In the genomic region with DNA sequence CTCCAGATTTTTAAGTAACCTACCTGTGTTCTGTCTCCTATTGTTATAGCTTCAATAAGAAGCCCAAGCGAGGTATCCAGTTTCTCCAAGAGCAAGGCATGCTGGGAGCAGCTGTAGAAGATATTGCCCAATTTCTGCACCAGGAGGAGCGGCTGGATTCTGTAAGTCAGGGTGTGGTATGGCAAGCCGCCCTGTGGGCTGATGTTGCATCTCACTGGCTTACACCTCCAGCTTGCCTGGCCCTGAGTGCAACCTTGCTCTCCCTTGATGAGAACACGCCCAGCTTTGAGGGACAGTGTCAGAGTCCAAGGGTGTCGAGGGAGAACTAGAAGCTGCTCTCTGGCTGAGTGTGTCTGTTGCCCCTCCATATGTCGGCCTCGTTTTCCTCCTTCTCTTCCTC, we compare ENCODE assay signal across 19 mouse cellular contexts. TPM values are rescaled to one million over a fixed set of nuclear protein-coding genes. Genes with fewer than 3 reads are reported as not detected.
A peak's percentile ranks its signal among the peaks of the same experiment; 100 is the strongest.
DNase-seq lines count a peak whose midpoint lies in the region; ATAC-seq and TF ChIP-seq lines count a peak whose summit lies in the region.
"Had no signal": no experiment of that assay in that cellular context is flagged by ENCODE, and none has a peak within 500 bp of the region (broad histone marks: within the 10 kb centered on the region; RNA-seq: fewer than 3 reads in every experiment).

No protein-coding gene starts in this region.

- H3K27ac ChIP-seq in limb, embryonic 14.5 days (replicated peaks; ENCODE audit: low read depth, low read length), result no peak overlapping the region
- no peak overlapping the region for H3K27ac ChIP-seq in limb, embryonic 10.5 days
- no peak overlapping the region for H3K27ac ChIP-seq in intestine, postnatal 0 days (ENCODE audit: low read depth, low read length)
- H3K27ac ChIP-seq: hindbrain, embryonic 14.5 days; kidney, embryonic 15.5 days; limb, embryonic 12.5 days; liver, embryonic 13.5 days; midbrain, embryonic 12.5 days; neural tube, embryonic 13.5 days had no signal

- TF ChIP-seq POLR2A in limb, embryonic 14.5 days (IDR thresholded peaks at IDR 0.05; ENCODE audit: borderline replicate concordance, extremely low read depth, insufficient read depth, insufficient read length), result no peak

- TF ChIP-seq CTCF in intestine, postnatal 0 days (IDR thresholded peaks at IDR 0.05; ENCODE audit: low read depth), result 0 out of 2 replicates have a peak, but pooled peaks have one; percentile 11

- peaks cover 76% of the 10 kb centered on the region for H3K36me3 ChIP-seq in limb, embryonic 14.5 days (ENCODE audit: control insufficient read depth, insufficient read depth, low read length)
- peaks cover 82% of the 10 kb centered on the region for H3K36me3 ChIP-seq in limb, embryonic 10.5 days
- peaks cover 90% of the 10 kb centered on the region for H3K36me3 ChIP-seq in intestine, postnatal 0 days (ENCODE audit: control insufficient read depth, insufficient read depth)

- H3K4me1 ChIP-seq in limb, embryonic 14.5 days (ENCODE audit: control insufficient read depth, insufficient read depth, low read length), result no peaks in the 10 kb centered on the region
- no peaks in the 10 kb centered on the region for H3K4me1 ChIP-seq in limb, embryonic 10.5 days
- no peaks in the 10 kb centered on the region for H3K4me1 ChIP-seq in intestine, postnatal 0 days (replicated peaks; ENCODE audit: control insufficient read depth, insufficient read depth, low read length)
- H3K4me1 ChIP-seq: kidney, embryonic 15.5 days; limb, embryonic 12.5 days; liver, embryonic 13.5 days; midbrain, embryonic 12.5 days; neural tube, embryonic 13.5 days had no signal

- WGBS in limb, embryonic 14.5 days, result 81% methylated on average over 7 of the region's 7 CpGs
- 86% methylated on average over 7 of the region's 7 CpGs for WGBS in limb, embryonic 10.5 days
- 55% methylated on average over 7 of the region's 7 CpGs for WGBS in intestine, postnatal 0 days

- no peak overlapping the region for H3K4me2 ChIP-seq in limb, embryonic 14.5 days (replicated peaks; ENCODE audit: low read depth, low read length, severe bottlenecking)
- no peak overlapping the region for H3K4me2 ChIP-seq in intestine, postnatal 0 days (replicated peaks; ENCODE audit: low read depth)
- H3K4me2 ChIP-seq: hindbrain, embryonic 14.5 days; kidney, embryonic 15.5 days; limb, embryonic 12.5 days; liver, embryonic 13.5 days; midbrain, embryonic 12.5 days; neural tube, embryonic 13.5 days had no signal

- intact Hi-C loops in left cerebral cortex, postnatal 10 days (cut with DNase I), result no loop called here

- no peaks in the 10 kb centered on the region for H3K27me3 ChIP-seq in limb, embryonic 14.5 days (ENCODE audit: control insufficient read depth, insufficient read depth, low read length)
- no peaks in the 10 kb centered on the region for H3K27me3 ChIP-seq in limb, embryonic 10.5 days (ENCODE audit: low read depth, poor library complexity, severe bottlenecking)
- H3K27me3 ChIP-seq in intestine, postnatal 0 days (replicated peaks; ENCODE audit: control insufficient read depth, insufficient read depth, low read length), result no peaks in the 10 kb centered on the region
- H3K27me3 ChIP-seq: kidney, embryonic 15.5 days; limb, embryonic 12.5 days; liver, embryonic 13.5 days; midbrain, embryonic 12.5 days; neural tube, embryonic 13.5 days; Patski had no signal

- H3K9ac ChIP-seq in limb, embryonic 14.5 days (ENCODE audit: low read depth, low read length, severe bottlenecking), result no peak overlapping the region
- no peak overlapping the region for H3K9ac ChIP-seq in intestine, postnatal 0 days (ENCODE audit: low read depth, low read length)
- H3K9ac ChIP-seq: hindbrain, embryonic 14.5 days; kidney, embryonic 15.5 days; limb, embryonic 12.5 days; liver, embryonic 13.5 days; midbrain, embryonic 12.5 days; neural tube, embryonic 13.5 days had no signal

- no peaks in the 10 kb centered on the region for H3K9me3 ChIP-seq in limb, embryonic 14.5 days (ENCODE audit: control insufficient read depth, low read length)
- no peaks in the 10 kb centered on the region for H3K9me3 ChIP-seq in limb, embryonic 10.5 days (replicated peaks)
- no peaks in the 10 kb centered on the region for H3K9me3 ChIP-seq in intestine, postnatal 0 days (ENCODE audit: control insufficient read depth)
- H3K9me3 ChIP-seq: kidney, embryonic 15.5 days; limb, embryonic 12.5 days; liver, embryonic 13.5 days; midbrain, embryonic 12.5 days; neural tube, embryonic 13.5 days had no signal

- H3K4me3 ChIP-seq in limb, embryonic 14.5 days (replicated peaks; ENCODE audit: low read length), result no peak overlapping the region
- H3K4me3 ChIP-seq in limb, embryonic 10.5 days, result no peak overlapping the region
- no peak overlapping the region for H3K4me3 ChIP-seq in intestine, postnatal 0 days (ENCODE audit: low read depth, low read length)
- H3K4me3 ChIP-seq: erythroblast, embryonic 14.5 days; kidney, embryonic 15.5 days; limb, embryonic 12.5 days; liver, embryonic 13.5 days; midbrain, embryonic 12.5 days; neural tube, embryonic 13.5 days had no signal

- DNase-seq in limb, embryonic 14.5 days (ENCODE audit: low spot score), result peak; percentile 15
- DNase-seq in limb, embryonic 10.5 days (ENCODE audit: low spot score), result no peak
- DNase-seq in 3T3-L1 (ENCODE audit: low read depth, low spot score) (peak; percentile 62), NIH3T3 (ENCODE audit: low read depth) (peak; percentile 70)
- no peak for DNase-seq in frontal cortex, postnatal 10 days (ENCODE audit: low spot score in 2 of 2)
- no peak for DNase-seq in left cerebral cortex, postnatal 10 days (ENCODE audit: extremely low spot score in 1 of 2, low spot score in 2 of 2)
- DNase-seq: cerebellum, adult 9-10 months; heart, adult 18-20 months; heart, postnatal 36 days; liver, embryonic 13.5 days; thymus, postnatal 36 days had no signal

- no peak for ATAC-seq in limb, embryonic 14.5 days (ENCODE audit: low FRiP score, low read depth)
- peak; percentile 56; the same call in 1 of the 2 replicates for ATAC-seq in intestine, postnatal 0 days
- ATAC-seq: Patski had no signal

RNA-seq across cellular contexts. Expression of gene Cse1l, which starts 46.6 kb away (rescaled TPM):
- 66.4 and 69.8 TPM in 2 replicates for polyA plus RNA-seq in limb, embryonic 14.5 days (2012; rRNA removed)
- 108 and 114 TPM in 2 replicates for polyA plus RNA-seq in limb, embryonic 14.5 days (2014; fragmentation: Nextera tagmentation; extraction: Ambion mirVana)
- 211 and 223 TPM in 2 replicates for polyA plus RNA-seq in limb, embryonic 10.5 days (2016; fragmentation: Nextera tagmentation; extraction: Ambion mirVana)
- polyA plus RNA-seq in intestine, postnatal 0 days (2015; fragmentation: Nextera tagmentation; extraction: Ambion mirVana), result 20.8 and 22.1 TPM in 2 replicates
- 10 to 100 TPM; 73.5 to 76.0 TPM for total RNA-seq in left cerebral cortex, postnatal 10 days (2021)

RNA-seq across cellular contexts. Expression of gene Arfgef2, which starts 53.8 kb away (rescaled TPM):
- 10.5 and 11.3 TPM in 2 replicates for polyA plus RNA-seq in limb, embryonic 14.5 days (2012; rRNA removed)
- polyA plus RNA-seq in limb, embryonic 14.5 days (2014; fragmentation: Nextera tagmentation; extraction: Ambion mirVana), result 6.1 and 6.9 TPM in 2 replicates
- polyA plus RNA-seq in limb, embryonic 10.5 days (2016; fragmentation: Nextera tagmentation; extraction: Ambion mirVana), result 4.4 and 5.2 TPM in 2 replicates
- polyA plus RNA-seq in intestine, postnatal 0 days (2015; fragmentation: Nextera tagmentation; extraction: Ambion mirVana), result 6.1 and 6.5 TPM in 2 replicates
- 10 to 100 TPM; 39.5 to 44.2 TPM for total RNA-seq in left cerebral cortex, postnatal 10 days (2021)

Comparison
In these comparisons a context has a peak if more than half of its experiments do, and no peak if none do; other contexts are left out.
1. DNase-seq: peak in limb, embryonic 14.5 days (single experiment), 3T3-L1 (single experiment) and NIH3T3 (single experiment); none in limb, embryonic 10.5 days (single experiment), frontal cortex, postnatal 10 days (0 of 2) and left cerebral cortex, postnatal 10 days (0 of 2).